Mouse (Mus musculus): ENCODE results near the gene Zbtb7b. TPM values are rescaled to one million over a fixed set of nuclear protein-coding genes. Genes with fewer than 3 reads are reported as not detected.

The Zbtb7b gene
- total and polyA plus RNA-seq, 2 experiments from 2014 or later: 0.53 to 4.4 TPM

DNA sequence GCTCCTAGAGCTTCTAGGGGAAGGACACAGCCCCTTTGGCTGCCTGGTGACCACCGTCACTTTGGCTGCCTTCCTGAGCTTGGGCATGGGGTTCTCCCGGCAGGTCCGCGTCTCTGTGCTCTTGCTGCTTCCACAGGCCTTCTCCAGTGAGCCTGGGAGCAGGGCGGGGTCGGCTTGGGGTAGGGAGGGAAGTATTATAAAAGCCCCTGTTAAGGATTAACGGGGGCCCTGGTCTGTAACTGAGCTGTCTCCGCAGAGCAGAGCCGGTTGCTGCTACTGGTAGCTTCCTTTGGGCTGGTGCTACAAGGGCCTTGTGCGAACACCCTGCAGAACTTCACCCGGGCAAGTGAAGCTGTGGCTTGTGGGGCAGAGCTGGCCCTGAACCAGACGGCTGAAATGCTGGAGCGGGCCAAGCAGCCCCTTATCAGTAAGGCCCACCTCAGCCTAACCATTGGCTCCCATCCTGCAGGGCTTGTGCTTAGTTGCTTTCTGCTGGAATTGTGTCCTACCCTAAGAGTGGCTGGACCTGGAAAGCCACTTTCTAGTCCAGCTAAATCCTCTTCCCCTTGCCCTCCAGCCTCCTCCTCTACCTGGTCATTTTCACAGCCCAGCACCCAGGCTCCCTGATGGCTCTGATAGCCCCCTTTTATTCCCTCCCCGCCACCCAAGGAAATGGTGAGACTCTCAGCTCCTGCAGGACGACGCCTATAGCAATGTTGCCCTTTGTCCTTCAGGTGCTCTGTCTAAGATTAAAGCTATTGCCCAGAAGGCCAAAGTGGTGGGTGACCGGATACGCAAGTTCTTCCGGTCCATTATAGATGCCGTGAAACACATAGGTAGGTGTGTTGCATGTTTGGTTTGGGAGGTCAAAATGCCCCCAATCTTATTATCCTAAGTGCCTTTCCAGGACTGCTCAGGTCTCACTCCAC is 28.8 kb downstream of the Zbtb7b start:
- DNase-seq (ENCODE audit: low spot score) (no peak), ATAC-seq (ENCODE audit: low FRiP score) (no peak)
- Histone ChIP-seq H3K36me3 (ENCODE audit: insufficient read depth, low read length) (no peaks in the 10 kb centered on the region), H3K27ac (ENCODE audit: low read depth, low read length) (no peak overlapping the region), H3K4me1 (ENCODE audit: insufficient read depth, low read length) (no peaks in the 10 kb centered on the region), H3K9me3 (ENCODE audit: low read length) (no peaks in the 10 kb centered on the region), H3K4me2 (ENCODE audit: low read depth, low read length, poor library complexity, severe bottlenecking) (no peak overlapping the region), H3K9ac (replicated peaks; ENCODE audit: low read length, poor library complexity, severe bottlenecking) (no peak overlapping the region), H3K4me3 (ENCODE audit: low read depth, low read length) (no peak overlapping the region), H3K27me3 (ENCODE audit: insufficient read depth, low read length) (no peaks in the 10 kb centered on the region)
- WGBS: 75% methylated on average over 20 of the region's 20 CpGs
- no peak for TF ChIP-seq CTCF (IDR thresholded peaks at IDR 0.05)

DNA sequence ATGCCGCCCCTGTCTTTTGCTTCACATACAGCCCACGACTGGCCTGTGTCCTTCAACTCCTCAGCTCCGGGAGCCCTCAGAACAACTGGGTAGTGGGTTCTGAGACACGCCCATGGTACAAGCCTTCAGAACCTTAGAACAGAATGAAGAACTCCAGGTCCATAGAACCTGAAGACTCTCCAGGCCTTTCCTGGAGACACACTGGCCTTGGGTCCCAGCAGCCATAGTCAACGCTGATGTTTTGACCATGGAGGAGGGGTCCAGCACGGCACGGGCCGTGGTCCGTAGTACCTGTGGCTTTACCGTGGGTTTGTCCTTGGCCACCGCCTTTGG is 29.5 kb downstream of the Zbtb7b start, which contains the start of gene Dcst1:
Dcst1 (minus strand) TSS at position 101 of the 333 bp plus-strand sequence.
- ATAC-seq (ENCODE audit: low FRiP score): no peak

DNA sequence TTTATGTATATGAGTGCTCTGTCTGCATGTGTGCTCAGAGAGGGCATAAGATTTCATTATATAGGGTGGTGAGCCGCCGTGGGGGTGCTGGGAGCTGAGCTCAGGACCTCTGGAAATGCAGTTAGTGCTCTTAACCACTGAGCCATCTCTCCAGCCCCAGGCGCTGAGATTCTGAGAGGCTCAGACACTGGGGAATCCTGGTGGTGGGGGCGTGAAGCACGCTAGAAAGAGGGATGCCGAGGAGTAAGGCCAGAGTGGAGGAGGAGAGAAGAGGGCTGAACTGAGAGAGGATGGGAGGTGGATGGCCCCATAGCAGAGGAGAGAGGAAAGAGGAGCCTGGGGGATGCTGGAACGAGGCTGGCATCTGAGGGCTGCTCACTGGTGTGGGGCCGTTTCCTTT is 29.9 kb downstream of the Zbtb7b start:
- Histone ChIP-seq H3K9me3 (ENCODE audit: low read length) (no peaks in the 10 kb centered on the region), H3K9ac (replicated peaks; ENCODE audit: low read length, poor library complexity, severe bottlenecking) (no peak overlapping the region), H3K4me2 (ENCODE audit: low read depth, low read length, poor library complexity, severe bottlenecking) (no peak overlapping the region), H3K4me1 (ENCODE audit: insufficient read depth, low read length) (no peaks in the 10 kb centered on the region), H3K27ac (ENCODE audit: low read depth, low read length) (no peak overlapping the region), H3K4me3 (ENCODE audit: low read depth, low read length) (no peak overlapping the region), H3K36me3 (ENCODE audit: insufficient read depth, low read length) (no peaks in the 10 kb centered on the region), H3K27me3 (ENCODE audit: insufficient read depth, low read length) (no peaks in the 10 kb centered on the region)
- 51% methylated on average over 8 of the region's 8 CpGs for WGBS
- no peak for DNase-seq (ENCODE audit: low spot score)
- no peak for ATAC-seq (ENCODE audit: low FRiP score)
- no peak for TF ChIP-seq CTCF (IDR thresholded peaks at IDR 0.05)

More for the DNA sequence above, 29.5 kb downstream of the Zbtb7b start, which contains the start of gene Dcst1:
- no peak within 1 kb of the TSS for H3K27ac ChIP-seq (ENCODE audit: low read depth, low read length)
- no peak within 1 kb of the TSS for H3K4me3 ChIP-seq (ENCODE audit: low read depth, low read length)
- no peaks in the 10 kb centered on the region for H3K27me3 ChIP-seq (ENCODE audit: insufficient read depth, low read length)
- WGBS: 85% methylated on average over 11 of the region's 11 CpGs
- H3K9ac ChIP-seq (replicated peaks; ENCODE audit: low read length, poor library complexity, severe bottlenecking): no peak within 1 kb of the TSS
- no peaks in the 10 kb centered on the region for H3K4me1 ChIP-seq (ENCODE audit: insufficient read depth, low read length)
- no peak for TF ChIP-seq CTCF (IDR thresholded peaks at IDR 0.05)
- no peaks in the 10 kb centered on the region for H3K9me3 ChIP-seq (ENCODE audit: low read length)
- DNase-seq (ENCODE audit: low spot score): no peak
- no peaks in the 10 kb centered on the region for H3K36me3 ChIP-seq (ENCODE audit: insufficient read depth, low read length)
- no peak within 1 kb of the TSS for H3K4me2 ChIP-seq (ENCODE audit: low read depth, low read length, poor library complexity, severe bottlenecking)

DNA sequence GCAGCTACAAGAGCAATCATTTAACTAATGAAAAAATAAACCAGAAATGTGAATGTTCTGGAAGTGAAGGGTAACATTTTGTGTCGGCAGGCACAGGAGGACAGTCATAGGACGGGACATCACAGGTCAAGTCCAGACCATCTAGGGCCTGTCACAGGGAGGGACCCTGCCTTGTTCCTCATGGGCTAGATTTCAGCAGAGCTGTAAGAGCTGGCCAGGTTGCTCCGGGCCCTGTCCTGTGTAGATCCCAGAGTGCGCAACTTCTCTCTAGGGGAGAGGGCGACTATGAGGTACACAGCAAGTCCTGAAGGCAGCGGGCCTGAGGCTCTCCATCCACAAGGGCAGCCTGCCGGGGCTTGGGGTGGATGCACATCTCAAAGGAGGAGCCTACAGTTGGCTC is 32.9 kb downstream of the Zbtb7b start, which contains the start of gene Dcst2:
Dcst2 (plus strand) TSS at position 301 of the 400 bp plus-strand sequence.
- no peak within 1 kb of the TSS for H3K27ac ChIP-seq (ENCODE audit: low read depth, low read length)
- DNase-seq (ENCODE audit: low spot score) (no peak), ATAC-seq (ENCODE audit: low FRiP score) (no peak)
- TF ChIP-seq CTCF (IDR thresholded peaks at IDR 0.05): no peak
- H3K9ac ChIP-seq (replicated peaks; ENCODE audit: low read length, poor library complexity, severe bottlenecking): no peak within 1 kb of the TSS
- no peak within 1 kb of the TSS for H3K4me2 ChIP-seq (ENCODE audit: low read depth, low read length, poor library complexity, severe bottlenecking)
- no peaks in the 10 kb centered on the region for H3K27me3 ChIP-seq (ENCODE audit: insufficient read depth, low read length)
- H3K4me3 ChIP-seq (ENCODE audit: low read depth, low read length): no peak within 1 kb of the TSS
- H3K9me3 ChIP-seq (ENCODE audit: low read length): no peaks in the 10 kb centered on the region
- H3K4me1 ChIP-seq (ENCODE audit: insufficient read depth, low read length): no peaks in the 10 kb centered on the region
- WGBS: 89% methylated on average over 7 of the region's 7 CpGs
- no peaks in the 10 kb centered on the region for H3K36me3 ChIP-seq (ENCODE audit: insufficient read depth, low read length)

DNA sequence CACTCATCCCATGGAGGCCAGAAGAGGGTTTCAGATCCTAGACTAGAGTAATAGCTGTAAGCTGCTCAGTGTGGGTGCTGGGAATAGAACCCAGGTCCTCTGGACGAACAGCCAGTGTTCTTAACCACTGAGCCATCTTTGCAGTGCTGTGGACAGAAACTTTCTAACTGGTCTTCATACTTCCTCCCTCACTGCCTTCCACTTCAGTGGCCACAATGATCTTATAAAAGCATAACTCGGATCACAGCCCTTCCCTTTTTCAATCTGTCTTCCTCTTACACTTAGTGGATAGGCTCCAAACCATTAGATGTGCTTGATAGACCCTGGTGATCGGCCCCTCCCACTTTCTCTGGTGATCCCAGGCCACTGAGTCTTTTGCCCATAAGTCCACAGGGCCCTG is 34.3 kb downstream of the Zbtb7b start:
- H3K4me2 ChIP-seq (ENCODE audit: low read depth, low read length, poor library complexity, severe bottlenecking): no peak overlapping the region

DNA sequence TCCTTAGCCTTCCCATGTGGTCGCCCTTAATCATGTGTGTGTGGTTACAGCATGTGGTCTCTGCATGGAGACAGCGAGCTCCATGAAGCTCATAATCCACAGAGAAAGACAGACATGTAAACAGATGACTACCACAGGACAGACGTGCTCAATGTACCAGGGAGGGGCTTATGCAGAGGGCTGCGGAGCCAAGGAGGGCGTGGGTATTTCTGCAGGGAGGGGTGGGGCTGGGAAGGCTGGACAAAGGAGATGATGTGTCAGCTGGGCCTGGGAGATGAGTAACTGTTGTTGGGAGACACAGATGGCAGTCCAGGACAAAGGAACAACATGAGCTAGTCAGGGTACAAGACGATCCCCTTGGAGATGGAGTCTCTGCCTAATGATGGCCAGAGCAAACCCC is 34.9 kb downstream of the Zbtb7b start:
- no peak overlapping the region for H3K4me3 ChIP-seq (ENCODE audit: low read depth, low read length)
- no peak overlapping the region for H3K27ac ChIP-seq (ENCODE audit: low read depth, low read length)
- WGBS: 67% methylated on average over 6 of the region's 6 CpGs
- no peaks in the 10 kb centered on the region for H3K36me3 ChIP-seq (ENCODE audit: insufficient read depth, low read length)
- DNase-seq (ENCODE audit: low spot score) (no peak), ATAC-seq (ENCODE audit: low FRiP score) (no peak)
- TF ChIP-seq CTCF (IDR thresholded peaks at IDR 0.05): no peak
- no peaks in the 10 kb centered on the region for H3K9me3 ChIP-seq (ENCODE audit: low read length)
- H3K4me1 ChIP-seq (ENCODE audit: insufficient read depth, low read length): no peaks in the 10 kb centered on the region
- no peak overlapping the region for H3K9ac ChIP-seq (replicated peaks; ENCODE audit: low read length, poor library complexity, severe bottlenecking)
- no peak overlapping the region for H3K4me2 ChIP-seq (ENCODE audit: low read depth, low read length, poor library complexity, severe bottlenecking)
- no peaks in the 10 kb centered on the region for H3K27me3 ChIP-seq (ENCODE audit: insufficient read depth, low read length)

More for the DNA sequence above, 34.3 kb downstream of the Zbtb7b start:
- H3K9me3 ChIP-seq (ENCODE audit: low read length): no peaks in the 10 kb centered on the region
- TF ChIP-seq CTCF (IDR thresholded peaks at IDR 0.05): no peak
- H3K4me3 ChIP-seq (ENCODE audit: low read depth, low read length): no peak overlapping the region
- no peak overlapping the region for H3K9ac ChIP-seq (replicated peaks; ENCODE audit: low read length, poor library complexity, severe bottlenecking)
- no peaks in the 10 kb centered on the region for H3K36me3 ChIP-seq (ENCODE audit: insufficient read depth, low read length)
- no peak for ATAC-seq (ENCODE audit: low FRiP score)
- H3K4me1 ChIP-seq (ENCODE audit: insufficient read depth, low read length): no peaks in the 10 kb centered on the region
- 78% methylated on average over 3 of the region's 3 CpGs for WGBS
- no peaks in the 10 kb centered on the region for H3K27me3 ChIP-seq (ENCODE audit: insufficient read depth, low read length)
- no peak for DNase-seq (ENCODE audit: low spot score)
- H3K27ac ChIP-seq (ENCODE audit: low read depth, low read length): no peak overlapping the region
